In the genomic region with DNA sequence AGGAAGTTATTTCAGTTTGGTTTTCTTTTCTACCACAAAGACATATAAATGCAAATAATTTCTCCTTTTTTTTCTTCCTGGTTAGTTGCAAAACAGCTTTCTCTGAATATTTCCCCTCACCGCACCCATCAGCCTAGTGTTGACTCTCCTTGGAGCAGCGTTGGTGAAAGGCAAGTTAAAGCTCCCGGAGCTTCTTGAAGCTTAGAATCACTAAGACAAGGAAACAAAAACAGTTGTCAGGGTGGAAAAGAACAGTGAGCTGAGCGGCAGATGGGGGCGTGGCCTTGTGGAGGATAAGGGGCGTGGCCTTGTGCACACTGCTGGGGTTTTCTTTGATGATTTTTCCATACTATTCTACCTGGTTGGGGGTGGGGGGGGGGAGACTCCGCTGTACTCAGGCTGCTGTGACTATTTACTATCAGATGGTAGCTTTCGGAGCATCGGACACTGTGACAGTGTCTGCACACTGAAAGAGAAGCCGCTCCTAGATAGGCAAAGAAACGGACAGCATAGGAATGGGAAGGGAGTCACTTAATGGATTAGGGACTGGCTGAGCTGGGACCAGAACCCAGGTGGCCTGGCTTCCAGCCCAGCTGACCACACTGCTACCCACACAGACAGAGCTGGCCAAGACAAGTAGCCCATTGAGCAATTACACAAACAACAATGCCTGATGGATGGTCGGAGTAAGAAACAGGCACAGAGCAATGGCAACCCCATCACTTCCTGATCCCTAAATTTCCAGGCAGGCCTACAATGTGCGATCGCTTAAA, we compare ENCODE assay signal across 8 mouse cellular contexts. TPM values are rescaled to one million over a fixed set of nuclear protein-coding genes. Genes with fewer than 3 reads are reported as not detected.
A peak's percentile ranks its signal among the peaks of the same experiment; 100 is the strongest.
DNase-seq lines count a peak whose midpoint lies in the region; ATAC-seq lines count a peak whose summit lies in the region.

No protein-coding gene starts in this region.

- ATAC-seq in CD4-positive, CD25-positive, alpha-beta regulatory T cell, adult 4 months, result peak; percentile 65
- no peak; the same call in 1 of the 2 replicates for ATAC-seq in embryonic facial prominence, embryonic 14.5 days (ENCODE audit: low read depth)
- ATAC-seq in lung, embryonic 15.5 days (ENCODE audit: borderline replicate concordance, extremely low read depth, low FRiP score, low TSS enrichment), result no peak
- ATAC-seq in neural tube, embryonic 15.5 days (ENCODE audit: low FRiP score), result 0 out of 2 replicates have a peak, but pooled peaks have one; percentile 19

- no peaks in the 10 kb centered on the region for H3K27me3 ChIP-seq in embryonic facial prominence, embryonic 14.5 days (replicated peaks; ENCODE audit: control insufficient read depth, insufficient read depth, low read length)
- H3K27me3 ChIP-seq in lung, embryonic 15.5 days, result no peaks in the 10 kb centered on the region
- no peaks in the 10 kb centered on the region for H3K27me3 ChIP-seq in neural tube, embryonic 15.5 days (replicated peaks)

- H3K9ac ChIP-seq in embryonic facial prominence, embryonic 14.5 days (ENCODE audit: low read depth, low read length), result peak overlapping the region; percentile 35; the same call in 1 of the 2 replicates
- H3K9ac ChIP-seq in lung, embryonic 15.5 days, result 0 out of 2 replicates have a peak overlapping the region, but pooled peaks have one; percentile 24
- no peak overlapping the region for H3K9ac ChIP-seq in neural tube, embryonic 15.5 days (replicated peaks)

- H3K4me1 ChIP-seq in embryonic facial prominence, embryonic 14.5 days (ENCODE audit: control insufficient read depth, insufficient read depth, low read length), result peaks cover 27% of the 10 kb centered on the region
- peaks cover 40% of the 10 kb centered on the region for H3K4me1 ChIP-seq in lung, embryonic 15.5 days
- H3K4me1 ChIP-seq in neural tube, embryonic 15.5 days, result peaks cover 28% of the 10 kb centered on the region

- peak overlapping the region; percentile 22 for H3K4me3 ChIP-seq in embryonic facial prominence, embryonic 14.5 days (ENCODE audit: low read depth, low read length)
- H3K4me3 ChIP-seq in lung, embryonic 15.5 days, result peak overlapping the region; percentile 26
- H3K4me3 ChIP-seq in neural tube, embryonic 15.5 days (replicated peaks), result peak overlapping the region; percentile 24

- DNase-seq in adrenal gland, postnatal 10 days, result peak; percentile 71
- DNase-seq in embryonic facial prominence, embryonic 14.5 days (ENCODE audit: low spot score), result peak; percentile 79
- DNase-seq in heart, postnatal 10 days, result peak; percentile 40 to 48
- DNase-seq in kidney, postnatal 4 days, result peak; percentile 73 to 78
- peak; percentile 44 for DNase-seq in yolk sac, embryonic 10.5 days (ENCODE audit: low spot score)

- no peaks in the 10 kb centered on the region for H3K36me3 ChIP-seq in embryonic facial prominence, embryonic 14.5 days (ENCODE audit: control insufficient read depth, insufficient read depth, low read length)
- H3K36me3 ChIP-seq in lung, embryonic 15.5 days, result no peaks in the 10 kb centered on the region
- no peaks in the 10 kb centered on the region for H3K36me3 ChIP-seq in neural tube, embryonic 15.5 days

- peak overlapping the region; percentile 40 for H3K4me2 ChIP-seq in embryonic facial prominence, embryonic 14.5 days (ENCODE audit: low read depth, low read length)
- H3K4me2 ChIP-seq in lung, embryonic 15.5 days, result peak overlapping the region; percentile 51
- H3K4me2 ChIP-seq in neural tube, embryonic 15.5 days, result peak overlapping the region; percentile 49

- WGBS in embryonic facial prominence, embryonic 14.5 days, result 20% methylated on average over 14 of the region's 14 CpGs
- WGBS in lung, embryonic 15.5 days, result 15% methylated on average over 14 of the region's 14 CpGs
- WGBS in neural tube, embryonic 15.5 days, result 14% methylated on average over 14 of the region's 14 CpGs

- H3K27ac ChIP-seq in embryonic facial prominence, embryonic 14.5 days (replicated peaks; ENCODE audit: low read depth, low read length), result no peak overlapping the region
- no peak overlapping the region for H3K27ac ChIP-seq in lung, embryonic 15.5 days
- H3K27ac ChIP-seq in neural tube, embryonic 15.5 days (replicated peaks), result no peak overlapping the region

- intact Hi-C loops in heart, postnatal 10 days (cut with DNase I), result no loop called here

- no peaks in the 10 kb centered on the region for H3K9me3 ChIP-seq in embryonic facial prominence, embryonic 14.5 days (ENCODE audit: control insufficient read depth, low read length)
- H3K9me3 ChIP-seq in lung, embryonic 15.5 days, result no peaks in the 10 kb centered on the region
- no peaks in the 10 kb centered on the region for H3K9me3 ChIP-seq in neural tube, embryonic 15.5 days (replicated peaks)

RNA-seq across cellular contexts. Expression of a gene that starts 2.0 kb away (rescaled TPM):
- polyA plus RNA-seq in CD4-positive, CD25-positive, alpha-beta regulatory T cell, adult 4 months (2017; shearing (Covaris generic)), result 10 to 100 TPM in 1 of 2 experiments, 1 to 10 TPM in 1; 9.1 to 13.3 TPM
- 10 to 100 TPM; 32.3 to 33.4 TPM for total RNA-seq in adrenal gland, postnatal 10 days (2021)
- polyA plus RNA-seq in embryonic facial prominence, embryonic 14.5 days (2014; fragmentation: Nextera tagmentation; extraction: Ambion mirVana), result 17.6 and 20.0 TPM in 2 replicates
- 10 to 100 TPM; 50.9 to 51.0 TPM for total RNA-seq in heart, postnatal 10 days (2021)
- 22.0 and 22.9 TPM in 2 replicates for polyA plus RNA-seq in lung, embryonic 15.5 days (2015; fragmentation: Nextera tagmentation; extraction: Ambion mirVana)
- 10.5 TPM in 2 replicates for polyA plus RNA-seq in neural tube, embryonic 15.5 days (2015; fragmentation: Nextera tagmentation; extraction: Ambion mirVana)

RNA-seq across cellular contexts. Expression of a gene that starts 44.0 kb away (rescaled TPM):
- polyA plus RNA-seq in CD4-positive, CD25-positive, alpha-beta regulatory T cell, adult 4 months (2017; shearing (Covaris generic)), result 10 to 100 TPM; 22.2 to 24.3 TPM
- 10 to 100 TPM; 31.7 to 35.0 TPM for total RNA-seq in adrenal gland, postnatal 10 days (2021)
- polyA plus RNA-seq in embryonic facial prominence, embryonic 14.5 days (2014; fragmentation: Nextera tagmentation; extraction: Ambion mirVana), result 24.4 and 25.7 TPM in 2 replicates
- total RNA-seq in heart, postnatal 10 days (2021), result 10 to 100 TPM; 24.7 to 34.4 TPM
- 32.2 and 33.4 TPM in 2 replicates for polyA plus RNA-seq in lung, embryonic 15.5 days (2015; fragmentation: Nextera tagmentation; extraction: Ambion mirVana)
- polyA plus RNA-seq in neural tube, embryonic 15.5 days (2015; fragmentation: Nextera tagmentation; extraction: Ambion mirVana), result 53.8 and 67.8 TPM in 2 replicates

RNA-seq across cellular contexts. Expression of a gene that starts 59.5 kb away (rescaled TPM):
- polyA plus RNA-seq in CD4-positive, CD25-positive, alpha-beta regulatory T cell, adult 4 months (2017; shearing (Covaris generic)), result 1 to 10 TPM; 2.3 to 2.4 TPM
- total RNA-seq in adrenal gland, postnatal 10 days (2021), result 10 to 100 TPM; 13.0 to 17.1 TPM
- 19.7 and 24.6 TPM in 2 replicates for polyA plus RNA-seq in embryonic facial prominence, embryonic 14.5 days (2014; fragmentation: Nextera tagmentation; extraction: Ambion mirVana)
- 1 to 10 TPM; 6.6 to 7.8 TPM for total RNA-seq in heart, postnatal 10 days (2021)
- polyA plus RNA-seq in lung, embryonic 15.5 days (2015; fragmentation: Nextera tagmentation; extraction: Ambion mirVana), result 11.2 and 14.9 TPM in 2 replicates
- polyA plus RNA-seq in neural tube, embryonic 15.5 days (2015; fragmentation: Nextera tagmentation; extraction: Ambion mirVana), result 12.6 and 13.3 TPM in 2 replicates

Comparison
In these comparisons a context has a peak if more than half of its experiments do, and no peak if none do; other contexts are left out.
1. ATAC-seq: peak in CD4-positive, CD25-positive, alpha-beta regulatory T cell, adult 4 months (single experiment) and neural tube, embryonic 15.5 days (single experiment); none in embryonic facial prominence, embryonic 14.5 days (single experiment) and lung, embryonic 15.5 days (single experiment).
2. Peak in every context shown above with its lines, with median percentiles within 50 percentile points of each other: DNase-seq, H3K4me2 ChIP-seq and H3K4me3 ChIP-seq.